Mouse (Mus musculus): ENCODE measurements around the gene Rhox4f.
"Not testable (repeated sequence)": the region's sequence is repeated elsewhere in the genome, so short reads cannot be mapped to it uniquely, and the experiment has no call there.

Gene Rhox4f

DNA sequence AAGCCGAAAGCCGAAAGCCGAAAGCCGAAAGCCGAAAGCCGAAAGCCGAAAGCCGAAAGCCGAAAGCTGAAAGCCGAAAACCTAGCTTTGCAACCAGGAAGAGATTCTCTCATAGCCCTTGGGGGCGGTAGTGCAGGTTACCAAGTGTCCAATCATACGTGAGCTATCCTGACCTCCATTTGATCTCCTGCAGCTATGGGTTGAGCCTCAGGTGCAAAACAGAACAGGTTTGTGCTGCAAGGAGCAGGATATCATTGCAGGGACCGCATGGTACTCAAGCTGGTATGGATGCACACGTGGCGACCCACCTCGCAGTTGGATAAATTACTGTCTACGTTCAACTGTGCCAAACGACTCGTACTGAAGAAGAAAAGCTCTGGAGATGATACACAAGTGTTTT is at the start of gene Rhox4f:
Gene Rhox4f (minus strand): TSS at position 101 of the 400 bp plus-strand sequence.
- DNase-seq (ENCODE audit: low read depth, low spot score): not testable (repeated sequence)

DNA sequence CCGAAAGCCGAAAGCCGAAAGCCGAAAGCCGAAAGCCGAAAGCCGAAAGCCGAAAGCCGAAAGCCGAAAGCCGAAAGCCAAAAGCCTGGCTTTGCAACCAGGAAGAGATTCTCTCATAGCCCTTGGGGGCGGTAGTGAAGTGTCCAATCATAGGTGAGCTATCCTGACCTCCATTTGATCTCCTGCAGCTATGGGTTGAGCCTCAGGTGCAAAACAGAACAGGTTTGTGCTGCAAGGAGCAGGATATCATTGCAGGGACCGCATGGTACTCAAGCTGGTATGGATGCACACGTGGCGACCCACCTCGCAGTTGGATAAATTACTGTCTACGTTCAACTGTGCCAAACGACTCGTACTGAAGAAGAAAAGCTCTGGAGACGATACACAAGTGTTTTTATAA is 43.7 kb upstream of the Rhox4f start, which contains the start of gene Rhox4g:
Gene Rhox4g (minus strand): TSS at position 101 of the 400 bp plus-strand sequence.
- DNase-seq (ENCODE audit: low read depth, low spot score): not testable (repeated sequence)

DNA sequence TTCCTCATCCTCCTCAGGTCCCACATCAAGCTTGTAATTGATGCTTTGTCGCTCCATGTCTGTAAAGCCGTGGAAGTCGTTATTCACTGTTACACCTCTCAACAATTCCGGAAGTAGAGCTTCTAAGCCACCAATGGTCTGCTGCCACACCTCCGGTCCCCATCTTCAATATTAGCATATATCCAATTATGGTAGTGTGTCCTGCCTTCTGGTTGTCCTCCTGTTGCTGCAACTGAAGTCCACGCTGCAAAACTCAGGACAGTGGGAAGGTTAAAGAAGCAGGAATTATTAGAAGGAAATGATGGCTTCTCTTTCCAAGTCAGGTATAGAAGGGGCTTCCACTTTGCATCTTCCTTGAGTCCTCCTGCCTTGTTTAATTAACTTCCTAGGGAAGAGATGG is 35.9 kb upstream of the Rhox4f start, which contains the start of gene Rhox2g:
Gene Rhox2g (minus strand): TSS at position 101 of the 400 bp plus-strand sequence.
- DNase-seq (ENCODE audit: low read depth, low spot score): not testable (repeated sequence)

DNA sequence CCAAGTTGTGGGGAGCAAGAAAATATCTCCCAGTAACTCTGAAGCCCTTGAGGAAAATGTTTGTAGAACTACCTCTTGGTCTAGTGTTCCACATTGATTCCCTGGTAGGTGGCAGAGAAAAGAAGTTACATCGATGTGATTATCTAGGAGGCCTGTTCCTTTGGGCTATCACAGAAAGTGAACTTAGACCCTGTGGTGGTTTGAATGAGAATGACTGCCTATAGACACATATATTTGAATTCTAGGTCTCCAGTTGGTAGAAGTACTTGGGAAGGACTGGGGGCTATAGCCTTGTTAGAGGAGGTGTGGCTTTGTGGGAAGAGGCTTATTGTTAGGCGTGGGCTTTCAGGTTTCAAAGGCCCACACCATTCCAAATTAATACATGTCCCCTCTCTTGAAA is 21.0 kb upstream of the Rhox4f start, which contains the start of gene Rhox3g:
Gene Rhox3g (minus strand): TSS at position 101 of the 400 bp plus-strand sequence.
- DNase-seq (ENCODE audit: low read depth, low spot score): not testable (repeated sequence)

DNA sequence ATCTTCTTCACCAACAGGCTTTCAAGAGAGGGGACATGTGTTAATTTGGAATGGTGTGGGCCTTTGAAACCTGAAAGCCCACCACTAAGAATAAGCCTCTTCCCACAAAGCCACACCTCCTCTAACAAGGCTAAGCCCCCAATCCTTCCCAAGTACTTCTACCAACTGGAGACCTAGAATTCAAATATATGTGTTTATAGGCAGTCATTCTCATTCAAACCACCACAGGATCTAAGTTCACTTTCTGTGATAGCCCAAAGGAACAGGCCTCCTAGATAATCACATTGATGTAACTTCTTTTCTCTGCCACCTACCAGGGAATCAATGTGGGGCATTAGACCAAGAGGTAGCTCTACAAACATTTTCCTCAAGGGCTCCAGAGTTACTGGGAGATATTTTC is 26.8 kb downstream of the Rhox4f start, which contains the start of gene Rhox3f:
Gene Rhox3f (plus strand): TSS at position 301 of the 400 bp plus-strand sequence.
- not testable (repeated sequence) for DNase-seq (ENCODE audit: low read depth, low spot score)

DNA sequence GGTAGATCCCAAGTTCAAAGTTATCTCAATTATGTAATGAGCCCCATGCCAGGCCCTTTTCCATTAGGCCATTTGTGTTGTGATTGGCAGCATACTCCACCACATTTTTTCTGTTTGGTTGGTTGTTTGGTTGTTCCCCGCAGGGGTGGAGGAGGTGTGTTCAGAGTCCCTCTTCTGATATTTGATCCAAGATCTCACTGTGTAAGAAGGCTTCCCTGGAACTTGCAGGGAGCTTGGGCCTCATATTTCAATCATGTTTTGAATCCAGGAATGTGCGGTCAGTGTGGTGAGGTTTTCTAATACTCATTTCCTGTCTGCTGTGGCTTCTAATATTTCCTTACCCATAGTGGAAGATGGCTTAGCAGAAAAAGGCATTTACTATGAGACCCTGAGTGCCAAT is 34.9 kb downstream of the Rhox4f start:
- DNase-seq (ENCODE audit: low read depth, low spot score): not testable (repeated sequence)

DNA sequence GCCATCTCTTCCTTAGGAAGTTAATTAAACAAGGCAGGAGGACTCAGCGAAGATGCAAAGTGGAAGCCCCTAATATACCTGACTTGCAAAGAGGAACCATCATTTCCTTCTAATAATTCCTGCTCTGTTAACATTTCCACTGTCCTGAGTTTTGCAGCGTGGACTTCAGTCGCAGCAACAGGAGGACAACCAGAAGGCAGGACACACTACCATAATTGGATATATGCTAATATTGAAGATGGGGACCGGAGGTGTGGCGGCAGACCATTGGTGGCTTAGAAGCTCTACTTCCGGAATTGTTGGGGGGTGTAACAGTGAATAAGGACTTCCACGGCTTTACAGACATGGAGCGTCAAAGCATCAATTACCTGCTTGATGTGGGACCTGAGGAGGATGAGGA is 36.4 kb downstream of the Rhox4f start, which contains the start of gene Rhox2f:
Gene Rhox2f (plus strand): TSS at position 301 of the 400 bp plus-strand sequence.
- not testable (repeated sequence) for DNase-seq (ENCODE audit: low read depth, low spot score)

DNA sequence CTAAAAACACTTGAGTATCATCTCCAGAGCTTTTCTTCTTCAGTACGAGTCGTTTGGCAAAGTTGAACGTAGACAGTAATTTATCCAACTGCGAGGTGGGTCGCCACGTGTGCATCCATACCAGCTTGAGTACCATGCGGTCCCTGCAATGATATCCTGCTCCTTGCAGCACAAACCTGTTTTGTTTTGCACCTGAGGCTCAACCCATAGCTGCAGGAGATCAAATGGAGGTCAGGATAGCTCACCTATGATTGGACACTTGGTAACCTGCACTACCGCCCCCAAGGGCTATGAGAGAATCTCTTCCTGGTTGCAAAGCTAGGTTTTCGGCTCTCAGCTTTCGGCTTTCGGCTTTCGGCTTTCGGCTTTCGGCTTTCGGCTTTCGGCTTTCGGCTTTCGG is 50.4 kb downstream of the Rhox4f start, which contains the start of gene Rhox4e:
Gene Rhox4e (plus strand): TSS at position 301 of the 400 bp plus-strand sequence.
- not testable (repeated sequence) for DNase-seq (ENCODE audit: low read depth, low spot score)

All from mesoderm, embryonic 11.5 days (tissue).